Mouse (Mus musculus) MEL (cell line): ENCODE data around the gene Negr1. TPM values are rescaled to one million over a fixed set of nuclear protein-coding genes. Genes with fewer than 3 reads are reported as not detected.

Experiments
- DNase-seq: peaks from one replicate; pipeline ENCODE4 v3.0.0; 2011; ENCODE audit warnings: low read depth, low spot score
- H3K27ac ChIP-seq: 2 replicates; pipeline ENCODE4 v1.5.1; 2012; ENCODE audit warnings: low read depth, mild to moderate bottlenecking, control low read depth, low read length, moderate library complexity; ENCODE audit not compliant: control insufficient read depth
- H3K27me3 ChIP-seq, 2 experiments: fragments of 150-350 bp in 1 of 2; sonication (generic) in 1 of 2; 2 replicates each; pipeline ENCODE4 v1.6.1; 2012; ENCODE audit warnings: low read length in 2 of 2, mild to moderate bottlenecking in 2 of 2, improper control_type of control experiment in 1 of 2, moderate library complexity in 1 of 2; ENCODE audit not compliant: insufficient read depth in 2 of 2, control insufficient read depth in 1 of 2
- H3K36me3 ChIP-seq, 2 experiments: 2 replicates each; pipeline ENCODE4 v1.6.1; 2012 to 2014; ENCODE audit warnings: low read length in 2 of 2, improper control_type of control experiment in 1 of 2, inconsistent platforms in 1 of 2, mild to moderate bottlenecking in 1 of 2; ENCODE audit not compliant: insufficient read depth in 2 of 2, control insufficient read depth in 1 of 2
- H3K4me1 ChIP-seq, 2 experiments: fragments of 150-350 bp in 1 of 2; sonication (generic) in 1 of 2; 2 replicates each; pipeline ENCODE4 v1.6.1; 2012; ENCODE audit warnings: low read length in 2 of 2, improper control_type of control experiment in 1 of 2, mild to moderate bottlenecking in 1 of 2; ENCODE audit not compliant: insufficient read depth in 2 of 2, control insufficient read depth in 1 of 2
- H3K4me3 ChIP-seq, 2 experiments: fragments of 150-350 bp in 1 of 2; sonication (generic) in 1 of 2; 2 replicates each; pipeline ENCODE4 v1.5.1; 2012; ENCODE audit warnings: low read depth in 2 of 2, low read length in 2 of 2, mild to moderate bottlenecking in 2 of 2, moderate library complexity in 2 of 2, control low read depth in 1 of 2, improper control_type of control experiment in 1 of 2; ENCODE audit not compliant: control insufficient read depth in 1 of 2, insufficient read depth in 1 of 2
- H3K79me2 ChIP-seq: 2 replicates; pipeline ENCODE4 v1.6.1; 2012; ENCODE audit warnings: mild to moderate bottlenecking, low read length, moderate library complexity; ENCODE audit not compliant: control insufficient read depth, poor library complexity, insufficient read depth
- H3K9ac ChIP-seq: 2 replicates; pipeline ENCODE4 v1.6.1; 2012; ENCODE audit warnings: low read depth, mild to moderate bottlenecking, control low read depth, low read length, moderate library complexity; ENCODE audit not compliant: control insufficient read depth, poor library complexity, severe bottlenecking
- H3K9me3 ChIP-seq: fragments of 150-350 bp; sonication (generic); replicated peaks from 2 replicates; pipeline ENCODE4 v1.6.1; 2012; ENCODE audit warnings: mild to moderate bottlenecking, low read length, improper control_type of control experiment, moderate library complexity; ENCODE audit not compliant: insufficient read depth
- BHLHE40 ChIP-seq: IDR thresholded peaks from 2 replicates; pipeline ENCODE4 v1.6.1; 2012; ENCODE audit warnings: low read depth, mild to moderate bottlenecking, inconsistent platforms, low read length, improper control_type of control experiment, borderline replicate concordance
- CHD2 ChIP-seq: IDR thresholded peaks from 2 replicates; pipeline ENCODE4 v1.6.1; 2011; ENCODE audit warnings: low read length, improper control_type of control experiment
- CTCF ChIP-seq, 3 experiments: IDR thresholded peaks in 2 of 3; conservative IDR thresholded peaks in 1 of 3; 2 replicates each; pipeline ENCODE4 v1.5.1; 2011 to 2012; ENCODE audit warnings: low read length in 3 of 3, low read depth in 2 of 3, mild to moderate bottlenecking in 2 of 3, improper control_type of control experiment in 1 of 3, inconsistent platforms in 1 of 3, mixed read lengths in 1 of 3, moderate library complexity in 1 of 3; ENCODE audit not compliant: control insufficient read depth in 1 of 3, insufficient read depth in 1 of 3, poor library complexity in 1 of 3, severe bottlenecking in 1 of 3
- ELF1 ChIP-seq: IDR thresholded peaks from 2 replicates; pipeline ENCODE4 v1.6.1; 2014; ENCODE audit warnings: low read depth, mild to moderate bottlenecking, inconsistent platforms, low read length, improper control_type of control experiment, moderate library complexity
- ETS1 ChIP-seq: IDR thresholded peaks from 2 replicates; pipeline ENCODE4 v1.6.1; 2012; ENCODE audit warnings: low read depth, mild to moderate bottlenecking, inconsistent platforms, low read length, improper control_type of control experiment, moderate library complexity
- GABPA ChIP-seq: IDR thresholded peaks from 2 replicates; pipeline ENCODE4 v1.6.1; 2012; ENCODE audit warnings: low read depth, mild to moderate bottlenecking, inconsistent platforms, low read length, improper control_type of control experiment, moderate library complexity
- GATA1 ChIP-seq: IDR thresholded peaks from 2 replicates; pipeline ENCODE4 v1.6.1; 2011; ENCODE audit warnings: low read depth, low read length, improper control_type of control experiment
- HCFC1 ChIP-seq: IDR thresholded peaks from 2 replicates; pipeline ENCODE4 v1.6.1; 2012; ENCODE audit warnings: low read depth, mild to moderate bottlenecking, inconsistent platforms, low read length, improper control_type of control experiment, moderate library complexity
- MAZ ChIP-seq: IDR thresholded peaks from 2 replicates; pipeline ENCODE4 v1.6.1; 2012; ENCODE audit warnings: low read depth, mild to moderate bottlenecking, inconsistent platforms, low read length, improper control_type of control experiment
- MEF2A ChIP-seq: IDR thresholded peaks from 2 replicates; pipeline ENCODE4 v1.6.1; 2014; ENCODE audit warnings: low read depth, mild to moderate bottlenecking, inconsistent platforms, low read length, improper control_type of control experiment; ENCODE audit not compliant: poor library complexity, insufficient replicate concordance, severe bottlenecking; ENCODE audit errors: extremely low read depth
- NRF1 ChIP-seq: IDR thresholded peaks from 2 replicates; pipeline ENCODE4 v1.6.1; 2014; ENCODE audit warnings: low read depth, mild to moderate bottlenecking, inconsistent platforms, low read length, improper control_type of control experiment, moderate library complexity; ENCODE audit not compliant: poor library complexity, insufficient read depth, severe bottlenecking
- POLR2AphosphoS5 ChIP-seq: IDR thresholded peaks from 2 replicates; pipeline ENCODE4 v1.6.1; 2012; ENCODE audit warnings: low read depth, borderline replicate concordance, mild to moderate bottlenecking, inconsistent platforms, low read length, moderate library complexity, mixed read lengths
- TBP ChIP-seq: IDR thresholded peaks from 2 replicates; pipeline ENCODE4 v1.8.0; 2011; ENCODE audit warnings: low read depth, low read length, improper control_type of control experiment
- USF1 ChIP-seq: IDR thresholded peaks from 2 replicates; pipeline ENCODE4 v1.6.1; 2014; ENCODE audit warnings: low read depth, mild to moderate bottlenecking, inconsistent platforms, low read length, improper control_type of control experiment, moderate library complexity
- polyA plus RNA-seq, 2 experiments: library from polyadenylated mRNA; stranded (reverse) in 1 of 2; unstranded in 1 of 2; fragments of >175 nt in 1 of 2; fragments of >200 nt in 1 of 2; gene quantifications; 2 replicates each; pipeline versions ENCODE4 v1.2.1 to v1.2.4; 2012; ENCODE audit warnings: low replicate concordance in 2 of 2, low read depth in 1 of 2; ENCODE audit not compliant: insufficient read length in 2 of 2, insufficient read depth in 1 of 2, missing spikeins in 1 of 2
- total RNA-seq: library from RNA; depleted of rRNA; stranded (reverse); fragments of 300-350 nt; gene quantifications from 2 replicates; pipeline ENCODE4 v1.2.3, GENCODE M21; 2012

Negr1 gene
- total and polyA plus RNA-seq, 3 experiments, result not detected

- no peak for DNase-seq
- Histone ChIP-seq H3K27ac (no peak overlapping the region), H3K79me2 (no peaks in the 10 kb centered on the region)
- TF ChIP-seq POLR2AphosphoS5 (no peak), ETS1 (no peak)
- TF ChIP-seq, all 39 proteins: peak for 0
- Histone ChIP-seq H3K9ac (no peak overlapping the region), H3K9me3 (no peaks in the 10 kb centered on the region), H3K36me3 (no peaks in the 10 kb centered on the region), H3K4me1 (no peaks in the 10 kb centered on the region), H3K27me3 (no peaks in the 10 kb centered on the region), H3K4me3 (no peak overlapping the region)
Measured at GRCm38 (mm10) chr3:156560766-156561165, 828 bp upstream of the Negr1 start.

GRCm38 (mm10) chr3:156562424-156562785 is 811 bp downstream of the Negr1 start:
- H3K36me3 ChIP-seq, result no peaks in the 10 kb centered on the region
- H3K4me1 ChIP-seq, result no peaks in the 10 kb centered on the region
- H3K27me3 ChIP-seq, result no peaks in the 10 kb centered on the region
- no peak overlapping the region for H3K9ac ChIP-seq
- no peaks in the 10 kb centered on the region for H3K9me3 ChIP-seq
- no peak for TF ChIP-seq MAZ
- TF ChIP-seq CTCF (IDR thresholded peaks at IDR 0.05 in 2 of 3, conservative IDR thresholded peaks at IDR 0.05 in 1 of 3; ENCODE audit: control insufficient read depth in 1 of 3, insufficient read depth in 1 of 3, low read depth in 2 of 3, low read length in 3 of 3, poor library complexity in 1 of 3, severe bottlenecking in 1 of 3), result no peak
- TF ChIP-seq GATA1, result no peak
- TF ChIP-seq ELF1, result no peak
- no peak for TF ChIP-seq USF1
- TF ChIP-seq TBP, result no peak
- no peak for TF ChIP-seq MEF2A
- TF ChIP-seq BHLHE40, result no peak
- TF ChIP-seq, all 39 proteins: peak for 0
- H3K4me3 ChIP-seq, result no peak overlapping the region
- no peaks in the 10 kb centered on the region for H3K79me2 ChIP-seq
- DNase-seq, result no peak
- H3K27ac ChIP-seq, result no peak overlapping the region

GRCm38 (mm10) chr3:156562796-156563195 is 1.2 kb downstream of the Negr1 start:
- no peaks in the 10 kb centered on the region for H3K9me3 ChIP-seq
- no peak for TF ChIP-seq HCFC1
- TF ChIP-seq MEF2A, result no peak
- TF ChIP-seq GABPA, result no peak
- TF ChIP-seq TBP, result no peak
- no peak for TF ChIP-seq NRF1
- TF ChIP-seq CHD2, result no peak
- no peak for TF ChIP-seq ELF1
- no peak for TF ChIP-seq BHLHE40
- TF ChIP-seq, all 39 proteins: peak for 0
- no peak overlapping the region for H3K9ac ChIP-seq
- no peaks in the 10 kb centered on the region for H3K4me1 ChIP-seq
- no peak overlapping the region for H3K27ac ChIP-seq
- H3K36me3 ChIP-seq, result no peaks in the 10 kb centered on the region
- no peaks in the 10 kb centered on the region for H3K27me3 ChIP-seq
- DNase-seq, result no peak
- H3K79me2 ChIP-seq, result no peaks in the 10 kb centered on the region
- no peak overlapping the region for H3K4me3 ChIP-seq
